Mouse (Mus musculus): Measurements from ENCODE around the gene Tent4b. TPM values are rescaled to one million over a fixed set of nuclear protein-coding genes. Genes with fewer than 3 reads are reported as not detected.

Gene Tent4b
- total RNA-seq, 2 experiments from 2014 or later: 34.3 to 37.0 TPM

DNA sequence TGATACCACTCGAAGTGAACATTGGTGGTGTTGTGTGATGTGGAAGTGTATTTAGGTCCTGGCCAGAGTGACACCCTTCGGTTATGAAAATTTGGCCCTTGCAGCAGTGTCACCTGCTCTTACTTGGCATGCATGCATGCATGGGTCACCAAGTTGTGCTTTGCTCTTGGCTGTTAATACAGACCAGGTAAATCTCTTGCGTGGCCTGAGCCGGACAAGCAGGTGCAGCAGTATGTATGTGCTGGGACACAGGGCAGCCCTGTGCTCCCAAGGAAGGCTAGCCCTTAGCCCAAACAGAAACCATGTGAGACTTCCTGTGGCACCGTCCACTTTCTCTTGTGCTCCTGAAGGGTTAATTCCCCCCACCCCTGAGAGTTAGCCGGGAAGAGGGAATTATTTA lies 28.8 kb downstream of the Tent4b start:
- DNase-seq (ENCODE audit: low spot score in 2 of 2): no peak

- DNase-seq (ENCODE audit: low spot score in 2 of 2): no peak
Measured at GRCm38 (mm10) chr8:88228286-88228685, 29.3 kb downstream of the Tent4b start.

- DNase-seq (ENCODE audit: low spot score in 2 of 2): no peak
Measured at GRCm38 (mm10) chr8:88228800-88229199, 29.8 kb downstream of the Tent4b start.

DNA sequence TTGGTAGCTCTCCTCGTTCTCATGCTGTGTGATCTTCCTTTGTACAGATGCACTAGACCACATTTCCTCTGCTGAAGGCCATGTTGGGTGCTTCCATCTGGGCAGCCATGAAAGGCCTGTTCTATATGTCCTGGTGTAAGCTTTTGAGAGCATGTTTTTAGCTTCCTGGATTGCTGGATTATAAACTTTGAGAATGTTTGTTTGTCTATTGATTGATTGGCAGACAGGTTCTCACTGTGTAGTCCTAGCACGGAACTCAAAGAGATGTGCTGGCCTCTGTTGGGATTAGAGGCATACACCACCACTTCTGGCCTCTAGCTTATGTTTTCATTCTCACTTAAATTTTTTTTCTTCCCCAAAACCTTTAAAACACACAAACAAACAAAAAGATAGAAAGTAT lies 37.7 kb downstream of the Tent4b start:
- DNase-seq (ENCODE audit: low spot score in 2 of 2): no peak

GRCm38 (mm10) chr8:88237606-88238005 lies 38.6 kb downstream of the Tent4b start:
- DNase-seq (ENCODE audit: low spot score in 2 of 2): no peak

- DNase-seq (ENCODE audit: low spot score in 2 of 2): no peak
Measured at GRCm38 (mm10) chr8:88239277-88239676, 40.3 kb downstream of the Tent4b start.

DNA sequence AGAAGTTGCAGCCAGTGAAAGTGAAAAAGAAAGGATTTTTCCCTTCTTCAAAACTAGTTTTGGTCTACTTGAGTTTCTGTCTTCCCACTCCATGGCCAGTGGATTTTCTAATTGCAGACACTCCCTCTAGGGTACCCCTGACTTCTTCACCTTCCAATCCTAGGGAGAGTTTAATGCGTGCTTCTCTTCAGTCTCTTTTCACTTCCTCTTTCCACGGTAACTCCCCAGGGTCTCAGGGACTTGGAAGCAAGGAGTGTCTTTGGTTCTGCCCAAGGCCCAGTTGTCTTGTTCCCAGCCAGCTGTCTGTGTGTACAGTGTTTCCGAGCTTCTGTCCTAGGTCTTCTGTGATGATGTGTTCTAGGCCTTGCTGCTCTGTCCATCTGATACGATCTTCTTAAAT lies 42.9 kb downstream of the Tent4b start:
- DNase-seq (ENCODE audit: low spot score in 2 of 2): no peak

- DNase-seq (ENCODE audit: low spot score in 2 of 2): peak; percentile 63 to 65
Measured at GRCm38 (mm10) chr8:88244298-88244697, 45.3 kb downstream of the Tent4b start.

DNA sequence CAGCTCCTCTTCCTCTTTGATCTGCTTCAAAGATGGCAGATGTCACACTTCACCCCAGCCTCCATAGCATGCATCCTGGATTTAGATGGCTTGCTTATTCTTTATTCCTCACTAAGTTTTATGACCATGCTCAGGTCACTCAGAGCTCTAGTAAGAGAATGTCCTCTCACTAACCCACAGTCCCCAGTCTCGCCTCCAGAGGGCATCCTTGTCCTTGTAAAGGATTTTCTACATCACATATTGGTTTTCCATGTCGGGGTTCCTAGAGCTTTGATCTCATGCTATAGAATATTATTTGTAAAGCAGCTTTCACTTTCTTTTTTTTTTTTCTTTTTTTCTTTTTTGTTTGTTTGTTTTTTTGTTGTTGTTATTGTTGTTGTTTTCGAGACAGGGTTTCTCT lies 53.8 kb downstream of the Tent4b start:
- peak; percentile 44 to 48 for DNase-seq (ENCODE audit: low spot score in 2 of 2)

- DNase-seq (ENCODE audit: low spot score in 2 of 2): no peak
Measured at GRCm38 (mm10) chr8:88254957-88255356, 55.9 kb downstream of the Tent4b start.

DNA sequence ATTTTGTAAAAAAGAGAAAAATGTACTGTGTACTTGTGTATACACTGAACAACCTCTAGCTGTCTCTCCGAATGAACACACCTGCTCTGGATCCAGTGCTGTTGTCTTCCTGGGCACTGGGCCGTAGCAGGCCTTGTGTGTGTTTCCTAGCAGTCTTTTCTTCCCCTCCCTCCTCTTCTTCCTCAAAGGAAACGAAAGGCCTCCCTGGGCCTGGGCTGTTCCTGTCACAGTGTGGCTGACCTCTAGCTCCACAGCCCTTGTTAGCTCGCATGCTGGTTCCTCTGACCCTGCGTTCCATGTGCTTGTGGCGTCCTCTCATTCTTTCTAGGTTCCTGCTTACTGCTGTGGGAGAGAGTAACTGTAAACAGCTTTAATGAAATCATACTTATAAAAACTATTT lies 59.0 kb downstream of the Tent4b start:
- DNase-seq (ENCODE audit: low spot score in 2 of 2): no peak

DNA sequence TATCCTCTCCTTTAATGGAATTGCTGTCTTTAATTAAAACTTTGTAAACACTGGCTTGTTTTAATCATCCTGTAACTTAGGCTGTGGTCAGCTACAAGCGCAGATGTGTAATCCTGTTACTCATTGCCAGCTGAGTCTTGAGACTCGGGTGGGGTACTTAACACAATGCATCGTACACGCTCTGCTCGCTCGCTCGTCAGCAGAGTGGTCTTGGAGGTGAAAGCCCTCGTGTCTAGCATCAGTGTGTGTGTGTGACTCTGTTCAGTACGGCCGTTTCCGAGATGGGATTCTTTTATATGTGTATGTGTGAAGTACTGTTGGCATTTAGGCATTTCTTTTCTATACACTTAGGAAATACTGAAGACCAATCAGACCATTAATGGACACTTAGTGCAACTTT lies 59.5 kb downstream of the Tent4b start:
- DNase-seq (ENCODE audit: low spot score in 2 of 2): no peak

- no peak for DNase-seq (ENCODE audit: low spot score in 2 of 2)
Measured at GRCm38 (mm10) chr8:88260466-88260980, 61.5 kb downstream of the Tent4b start.

DNA sequence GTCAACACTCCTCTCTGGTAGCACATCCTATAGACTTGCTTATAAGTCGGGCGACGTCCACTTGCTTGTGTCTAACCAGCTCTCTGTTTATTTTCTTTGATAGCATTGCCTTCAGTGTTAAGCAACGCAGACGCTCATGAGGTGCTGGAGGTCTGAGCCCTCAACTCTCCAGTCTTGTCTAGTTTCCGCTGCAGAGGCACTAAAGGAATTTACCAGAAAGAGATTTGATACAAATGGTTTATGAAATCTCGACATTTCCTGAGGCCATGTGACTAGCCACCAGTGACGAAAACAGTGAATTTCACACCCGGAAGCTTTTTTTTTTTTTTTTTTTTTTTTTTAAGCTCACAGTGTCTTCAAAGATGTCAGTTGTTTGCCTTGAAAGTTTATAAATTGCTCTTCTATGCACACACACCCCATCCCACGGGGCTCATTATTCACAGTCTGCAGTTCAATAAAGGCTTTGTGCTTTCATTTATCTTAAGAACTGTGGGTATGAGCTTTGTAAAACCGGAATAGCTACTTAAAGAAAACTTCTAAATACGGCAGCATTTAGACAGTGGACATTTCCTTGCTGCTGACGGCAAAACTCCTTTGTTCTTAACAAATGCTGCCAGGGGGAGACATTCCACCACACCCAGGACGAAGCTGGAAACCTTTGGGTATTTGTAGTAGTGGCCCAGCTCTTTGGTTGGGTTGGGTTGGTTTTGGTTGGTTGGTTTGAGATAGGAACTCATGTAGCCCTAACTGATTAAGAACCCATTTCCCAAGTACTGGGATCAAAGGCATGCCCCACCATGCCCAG lies 64.0 kb downstream of the Tent4b start:
- no peak for DNase-seq (ENCODE audit: low spot score in 2 of 2)

DNA sequence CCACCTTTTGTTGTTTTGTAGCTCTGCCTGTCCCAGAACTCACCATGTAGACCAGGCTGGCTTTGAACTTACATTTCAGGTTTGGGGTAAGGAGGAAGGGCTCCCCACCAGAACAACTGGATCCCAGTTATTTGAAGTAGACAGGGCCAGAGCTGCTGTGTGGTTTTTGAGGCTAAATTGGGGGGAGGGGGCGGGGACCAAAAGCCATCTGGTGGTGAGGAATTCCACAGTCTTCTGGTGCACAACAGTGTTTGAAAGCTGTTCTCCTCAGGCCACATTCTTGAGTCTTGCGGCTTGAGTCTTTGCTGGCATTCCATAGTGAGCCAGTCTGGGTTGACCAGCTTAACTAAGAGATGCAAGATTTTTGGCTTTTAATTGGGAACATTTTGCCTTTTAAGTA lies 66.5 kb downstream of the Tent4b start:
- DNase-seq (ENCODE audit: low spot score in 2 of 2): no peak

GRCm38 (mm10) chr8:88266170-88266800 lies 67.3 kb downstream of the Tent4b start:
- DNase-seq (ENCODE audit: low spot score in 2 of 2): peak; percentile 90

DNA sequence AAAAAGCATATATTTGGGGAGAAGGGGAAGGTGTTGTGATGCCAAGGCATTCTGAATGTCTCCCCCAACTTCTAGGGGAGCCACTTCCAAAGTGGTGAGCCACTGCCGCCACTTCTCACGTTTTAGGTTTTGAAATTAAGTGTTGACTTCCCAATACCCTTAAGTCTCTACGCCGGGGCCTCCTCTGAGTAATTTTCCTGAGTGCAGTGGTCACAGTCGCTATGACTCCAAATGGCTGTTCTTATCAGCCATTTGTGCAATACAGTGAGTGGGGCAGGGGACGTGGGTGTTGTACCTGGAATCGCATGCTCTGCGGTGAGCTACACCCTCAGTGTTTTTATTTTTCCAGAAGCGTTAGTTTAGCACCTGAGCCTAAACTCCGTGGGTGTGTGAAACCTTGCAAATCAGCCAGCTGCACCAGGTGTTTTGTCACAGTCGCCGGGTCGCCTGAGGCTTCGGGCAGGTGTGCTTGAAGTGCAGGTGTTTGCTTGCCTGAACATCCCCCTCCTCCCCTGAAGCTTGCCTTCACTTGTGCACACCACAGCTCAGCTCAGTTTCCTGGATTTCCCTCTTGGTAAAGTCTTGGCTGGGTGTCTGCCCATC lies 67.9 kb downstream of the Tent4b start:
- DNase-seq (ENCODE audit: low spot score in 2 of 2): no peak

DNA sequence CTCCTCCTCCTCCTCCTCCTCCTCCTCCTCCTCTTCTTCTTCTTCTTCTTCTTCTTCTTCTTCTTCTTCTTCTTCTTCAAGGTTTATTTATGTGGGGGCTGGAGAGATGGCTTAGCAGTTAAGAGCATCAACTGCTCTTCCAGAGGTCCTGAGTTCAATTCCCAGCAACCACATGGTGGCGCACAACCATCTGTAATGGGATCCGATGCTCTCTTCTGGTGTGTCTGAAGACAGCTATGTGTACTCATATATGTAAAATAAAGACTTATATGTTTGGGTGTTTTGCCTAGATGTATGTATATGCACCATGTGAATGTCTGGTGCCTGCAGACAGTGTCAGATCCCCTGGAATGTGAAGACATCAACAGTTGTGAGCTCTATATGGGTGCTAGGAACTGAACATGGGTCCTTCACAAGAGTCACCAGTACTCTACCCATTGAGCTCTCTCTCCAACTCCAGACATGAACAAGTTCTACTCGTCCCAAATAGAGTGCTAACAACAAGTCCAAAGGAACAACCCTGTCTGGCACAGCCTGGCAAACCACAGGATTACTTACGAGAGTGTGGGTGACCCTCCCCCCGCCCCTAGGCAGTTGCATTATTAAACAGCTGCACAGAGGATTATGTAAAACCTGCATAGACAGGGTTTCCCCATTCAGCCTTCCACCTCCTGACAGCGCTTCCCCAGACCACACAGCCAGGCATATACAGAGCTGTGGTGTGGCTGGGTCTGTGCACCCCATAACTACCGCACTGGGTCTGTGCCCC lies 70.3 kb downstream of the Tent4b start:
- DNase-seq (ENCODE audit: low spot score in 2 of 2): no peak

DNA sequence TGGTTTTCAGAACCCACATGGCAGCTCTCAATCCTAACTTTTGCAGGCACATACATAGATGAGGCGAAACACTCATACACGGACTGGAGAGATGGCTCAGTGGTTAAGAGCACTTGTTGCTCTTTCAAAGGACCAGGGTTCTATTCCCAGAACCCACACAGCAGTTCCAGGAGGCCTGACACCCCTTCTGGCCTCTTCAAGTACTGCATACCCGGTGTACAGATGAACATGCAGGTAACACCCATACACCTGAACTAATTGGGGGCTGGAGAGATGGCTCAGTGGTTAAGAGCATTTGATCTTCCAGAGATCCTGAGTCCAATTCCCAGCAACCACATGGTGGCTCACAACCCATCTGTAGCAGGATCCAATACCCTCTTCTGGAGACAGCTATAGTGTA lies 71.1 kb downstream of the Tent4b start:
- DNase-seq (ENCODE audit: low spot score in 2 of 2): no peak

- DNase-seq (ENCODE audit: low spot score in 2 of 2): peak; percentile 38 to 56
Measured at GRCm38 (mm10) chr8:88272231-88273050, 73.4 kb downstream of the Tent4b start, which contains the start of gene Adcy7. Gene Adcy7, plus strand, starts transcription at chr8:88272403.

- DNase-seq (ENCODE audit: low spot score in 2 of 2): no peak
Measured at GRCm38 (mm10) chr8:88273051-88273430, 74.0 kb downstream of the Tent4b start.

Measured in layer of hippocampus, postnatal 10 days (tissue).